Mouse (Mus musculus) neutrophil, adult 65 days (primary cell): ENCODE data around the gene Sh3tc1. TPM values are rescaled to one million over a fixed set of nuclear protein-coding genes. Genes with fewer than 3 reads are reported as not detected.

Experiments
- total RNA-seq: library from RNA; stranded (reverse); gene quantifications from 2 replicates; pipeline ENCODE4 v1.2.4, GENCODE M21; 2023

Sh3tc1 gene
- 21.4 and 35.1 TPM in 2 replicates for total RNA-seq

GRCm38 (mm10) chr5:35739536-35740278 is at the start of gene Sh3tc1:
Gene Sh3tc1 (minus strand): TSS chr5:35739987.

GRCm38 (mm10) chr5:35757639-35758001 is 17.8 kb upstream of the Sh3tc1 start, which contains the start of gene Ablim2:
Gene Ablim2 (plus strand): TSS chr5:35757880.

GRCm38 (mm10) chr5:35679256-35680155 is 60.3 kb downstream of the Sh3tc1 start, which contains the start of gene Htra3:
Gene Htra3 (minus strand): TSS chr5:35679782.

Other genes starting within 250 kb of the Sh3tc1 start
- 0.18 and 0.19 TPM in 2 replicates for gene Cpz, start 214.3 kb downstream of the Sh3tc1 start, total RNA-seq
- gene Trmt44, start 164.9 kb downstream of the Sh3tc1 start, total RNA-seq: 6.2 and 6.3 TPM in 2 replicates
- 181 and 220 TPM in 2 replicates for gene Acox3, start 156.9 kb downstream of the Sh3tc1 start, total RNA-seq
- 1.1 TPM in 1 of 2 replicates, not detected in the other for gene Htra3, start 60.2 kb downstream of the Sh3tc1 start, total RNA-seq
- gene Ablim2, start 17.9 kb upstream of the Sh3tc1 start, total RNA-seq: not detected in 2 replicates
- gene Afap1, start 153.3 kb upstream of the Sh3tc1 start, total RNA-seq: 5.6 and 7.5 TPM in 2 replicates